Mouse (Mus musculus): ENCODE data around the gene Cwc27.

Gene Cwc27

DNA sequence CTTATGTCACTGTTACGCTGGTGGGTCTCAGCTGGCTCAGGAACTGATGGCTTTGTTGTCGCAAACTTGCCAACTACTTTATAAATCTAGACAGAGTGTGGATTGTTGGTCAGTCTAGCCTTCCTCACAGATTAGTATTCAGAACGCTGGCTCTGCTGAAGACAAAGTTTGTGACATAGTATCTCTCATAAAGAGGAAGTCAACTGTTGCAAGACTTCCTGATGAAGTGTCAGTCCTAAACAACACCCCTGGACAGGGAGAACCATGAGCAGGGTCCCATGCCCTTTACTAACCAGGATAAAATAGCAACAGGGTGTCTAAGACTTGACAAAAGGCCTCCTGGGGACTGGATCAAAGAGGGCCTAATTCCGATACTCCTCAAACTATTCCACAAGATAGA is 205.6 kb downstream of the Cwc27 start:
- DNase-seq (ENCODE audit: low spot score): no peak

DNA sequence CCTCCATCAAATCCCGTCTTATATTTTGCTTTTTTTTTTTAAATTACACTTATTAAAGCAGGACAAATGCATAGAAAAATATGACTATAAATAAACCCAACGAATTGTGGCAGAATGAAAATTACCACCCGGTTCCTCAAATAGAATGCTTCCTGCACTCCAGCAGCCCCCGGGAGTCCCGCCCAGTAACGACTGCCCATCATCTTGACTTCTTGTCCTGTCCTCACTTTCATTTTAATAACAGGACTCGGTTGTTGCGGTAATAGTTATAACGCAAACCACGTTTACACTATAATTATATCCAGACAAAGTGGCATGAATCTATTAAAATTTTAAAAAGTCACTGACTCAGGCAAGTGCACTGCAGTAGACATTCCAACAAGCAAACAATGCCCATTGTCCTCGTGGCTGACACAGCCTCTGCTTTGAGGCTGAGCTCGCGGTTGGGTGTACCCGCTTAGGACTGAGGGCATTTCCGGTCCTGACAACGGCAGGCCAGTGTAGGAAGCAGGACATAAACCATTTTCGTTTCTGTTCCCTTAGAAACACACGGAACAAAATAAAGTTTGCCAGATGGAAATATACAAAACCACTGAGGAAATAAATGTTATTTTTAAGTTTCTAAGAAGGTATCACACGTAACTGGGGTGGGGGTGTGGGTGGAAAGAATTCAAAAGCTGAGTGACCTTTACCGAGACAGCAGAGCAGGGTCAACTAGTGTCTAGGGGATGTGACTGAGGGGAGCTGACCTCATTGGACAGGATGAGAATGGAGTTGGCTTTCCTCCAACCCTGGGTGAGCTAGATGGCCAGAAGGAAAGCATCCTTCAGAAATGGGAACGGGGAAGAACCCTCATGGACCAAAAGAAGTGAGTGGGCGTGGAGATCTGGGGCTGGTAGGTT is 206.5 kb downstream of the Cwc27 start:
- no peak for DNase-seq (ENCODE audit: low spot score)

DNA sequence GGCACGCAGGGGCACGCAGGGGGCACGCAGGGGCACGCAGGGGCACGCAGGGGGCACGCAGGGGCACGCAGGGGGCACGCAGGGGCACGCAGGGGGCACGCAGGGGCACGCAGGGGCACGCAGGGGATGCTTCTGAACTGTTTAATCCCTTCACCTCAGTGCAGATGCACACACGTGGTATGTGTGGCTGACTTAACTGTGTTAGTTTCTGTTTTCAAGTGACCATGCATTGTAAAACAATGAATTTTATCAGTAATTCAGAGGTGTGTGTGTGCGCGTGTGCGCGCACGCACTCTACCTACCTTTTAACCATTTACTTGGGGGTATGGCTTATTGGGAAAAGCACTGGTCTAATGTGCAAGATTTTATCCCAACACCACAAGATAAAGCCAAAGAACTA is 208.4 kb downstream of the Cwc27 start:
- no peak for DNase-seq (ENCODE audit: low spot score)

DNA sequence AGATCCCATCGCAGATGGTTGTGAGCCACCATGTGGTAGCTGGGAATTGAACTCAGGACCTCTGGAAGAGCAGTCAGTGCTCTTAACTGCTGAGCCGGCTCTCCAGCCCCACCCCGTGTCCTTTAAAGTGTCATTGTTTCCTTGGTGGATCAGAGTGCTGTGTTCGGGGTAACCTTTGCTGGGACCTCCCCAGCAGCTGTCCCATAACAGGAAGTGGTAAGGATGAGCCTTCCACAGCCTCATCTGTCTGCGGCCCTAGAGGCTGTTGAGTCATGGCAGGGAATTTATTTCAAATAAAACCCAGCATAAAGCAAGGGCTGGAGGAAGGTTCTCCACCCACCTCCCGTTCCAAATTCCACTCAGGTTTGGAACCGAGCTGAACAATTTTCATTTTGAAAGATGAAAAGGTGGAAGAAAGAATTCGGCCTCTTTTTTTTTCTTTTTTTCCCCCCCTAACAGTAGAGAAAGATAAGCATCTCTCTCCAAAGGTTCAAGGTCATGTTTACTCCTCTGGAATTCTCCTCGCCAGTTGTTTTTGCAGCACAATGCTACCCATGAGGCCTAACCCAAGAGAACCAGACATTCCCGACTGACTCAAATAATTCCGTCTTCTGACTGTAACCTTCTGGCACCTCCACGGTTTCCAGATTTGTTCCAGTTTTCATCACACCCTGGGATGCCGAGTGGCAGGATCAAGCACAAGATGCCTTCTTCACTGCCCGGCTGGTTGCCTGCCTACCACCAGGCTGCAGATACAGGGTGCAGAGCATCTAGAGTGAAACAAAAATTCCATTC is 210.0 kb downstream of the Cwc27 start:
- DNase-seq (ENCODE audit: low spot score): no peak

DNA sequence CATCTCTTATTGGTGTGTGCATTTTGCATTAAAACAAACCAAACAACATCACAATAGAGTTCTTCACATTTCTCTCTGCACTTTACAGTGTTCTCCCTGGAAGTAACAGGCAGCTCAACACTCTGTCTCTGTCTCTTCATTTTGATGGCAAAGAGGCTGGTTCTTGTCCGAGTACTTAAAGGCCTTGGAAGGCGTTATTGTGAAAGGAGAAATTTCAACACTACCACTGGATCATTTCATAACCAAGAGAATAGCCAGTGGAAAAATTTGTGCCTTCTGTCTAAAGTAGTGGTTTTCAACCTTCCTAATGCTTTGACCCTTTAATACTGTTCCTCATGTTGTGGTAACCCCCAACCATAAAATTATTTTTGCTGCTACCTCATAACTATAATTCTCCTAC is 211.8 kb downstream of the Cwc27 start:
- no peak for DNase-seq (ENCODE audit: low spot score)

DNA sequence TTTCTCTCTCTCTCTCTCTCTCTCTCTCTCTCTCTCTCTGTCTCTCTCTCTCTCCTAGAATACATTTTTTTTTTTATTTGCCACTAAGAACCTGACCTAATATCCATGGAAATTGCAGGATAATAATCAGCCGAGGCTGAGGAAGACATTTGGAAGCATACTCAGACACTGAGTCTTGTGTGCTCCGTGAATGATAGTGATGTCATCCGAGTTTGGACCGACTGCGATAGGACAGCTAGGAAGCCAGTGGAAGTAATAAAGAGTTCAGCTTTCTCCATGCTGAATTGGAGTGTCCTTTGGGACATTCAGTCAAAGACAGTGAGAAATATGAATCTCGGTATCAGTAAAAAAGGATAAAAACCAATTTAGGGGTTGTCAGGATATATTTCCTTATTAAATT is 214.7 kb downstream of the Cwc27 start:
- DNase-seq (ENCODE audit: low spot score): no peak

DNA sequence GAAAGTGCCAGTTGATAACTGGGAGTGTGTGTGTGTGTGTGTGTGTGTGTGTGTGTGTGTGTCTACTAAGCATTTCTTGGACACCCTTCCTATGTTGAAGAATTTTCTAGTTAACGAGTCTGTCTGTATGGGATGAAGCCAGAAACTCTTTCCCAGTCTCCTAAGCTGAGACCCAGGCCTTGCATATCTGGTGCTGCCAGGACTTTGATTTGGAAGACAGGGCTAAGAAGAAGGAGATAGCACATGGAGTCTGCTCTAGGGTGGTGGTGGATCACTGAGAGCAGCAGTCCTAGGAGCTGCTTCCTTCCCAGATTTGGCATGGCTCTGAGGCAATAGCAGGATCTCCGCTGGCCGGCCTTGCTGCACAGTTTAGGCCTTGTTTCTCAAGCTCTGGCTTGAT is 215.2 kb downstream of the Cwc27 start:
- no peak for DNase-seq (ENCODE audit: low spot score)

DNA sequence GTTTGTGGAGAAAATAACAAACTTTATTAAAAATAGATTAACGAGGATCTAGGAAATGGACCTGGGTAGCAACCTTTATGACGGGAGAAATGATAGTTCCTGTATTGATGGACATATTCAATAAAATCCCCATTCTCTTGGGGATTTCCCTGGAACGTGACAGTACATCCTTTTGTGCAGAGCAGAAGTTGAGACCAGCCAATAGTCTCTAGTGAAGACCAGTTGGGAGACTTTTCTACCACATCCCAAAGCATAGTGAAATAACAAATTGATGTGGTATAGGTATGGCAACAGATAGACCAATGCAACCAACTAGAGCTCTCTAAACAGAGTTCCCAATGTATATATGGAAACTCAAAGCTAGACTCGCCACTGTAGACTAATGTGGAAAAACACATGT is 220.7 kb downstream of the Cwc27 start:
- DNase-seq (ENCODE audit: low spot score): no peak

DNA sequence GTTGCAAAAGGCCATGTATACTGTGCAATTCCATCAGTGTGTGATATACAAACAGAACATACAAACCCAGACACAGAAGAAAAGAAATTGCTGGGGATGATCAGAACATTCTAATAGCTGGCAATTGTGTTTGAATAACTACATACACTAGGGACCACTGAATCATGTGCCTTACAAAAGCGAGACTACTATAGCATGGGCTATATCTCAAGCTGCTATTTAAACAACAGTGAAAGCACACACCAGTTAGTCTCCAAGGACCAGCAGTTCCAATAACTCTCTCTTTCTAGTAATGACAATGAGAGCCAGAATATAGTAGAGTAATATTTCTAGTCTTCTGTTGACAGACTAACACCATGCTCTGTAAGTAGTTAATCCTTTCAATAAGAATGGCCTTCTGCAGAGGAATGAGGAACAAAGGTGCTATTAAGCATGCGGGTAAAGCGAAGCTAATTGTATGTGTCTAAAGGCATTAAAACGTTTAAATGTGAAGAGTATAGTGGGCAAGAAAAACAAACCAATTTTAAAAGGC is 222.1 kb downstream of the Cwc27 start:
- no peak for DNase-seq (ENCODE audit: low spot score)

DNA sequence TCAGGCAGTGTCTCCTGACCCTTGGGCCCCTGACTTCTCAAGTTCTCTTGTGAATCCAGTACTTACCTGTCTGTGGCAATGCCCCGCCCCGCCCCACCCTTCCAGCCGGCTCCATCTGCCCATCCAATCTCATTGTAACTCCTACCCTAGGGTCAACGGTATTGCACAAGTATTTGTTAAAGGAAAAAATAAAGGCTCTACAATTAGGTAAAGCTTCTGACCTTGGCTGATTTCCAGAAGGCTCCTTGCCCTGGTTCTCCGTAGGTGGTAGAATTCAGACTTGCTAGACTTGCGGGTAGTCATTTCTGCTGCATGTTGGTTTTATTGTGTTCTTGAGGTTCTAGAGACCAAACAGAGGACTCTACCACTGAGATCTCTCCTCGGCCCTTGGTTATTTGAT is 226.0 kb downstream of the Cwc27 start:
- DNase-seq (ENCODE audit: low spot score): no peak

DNA sequence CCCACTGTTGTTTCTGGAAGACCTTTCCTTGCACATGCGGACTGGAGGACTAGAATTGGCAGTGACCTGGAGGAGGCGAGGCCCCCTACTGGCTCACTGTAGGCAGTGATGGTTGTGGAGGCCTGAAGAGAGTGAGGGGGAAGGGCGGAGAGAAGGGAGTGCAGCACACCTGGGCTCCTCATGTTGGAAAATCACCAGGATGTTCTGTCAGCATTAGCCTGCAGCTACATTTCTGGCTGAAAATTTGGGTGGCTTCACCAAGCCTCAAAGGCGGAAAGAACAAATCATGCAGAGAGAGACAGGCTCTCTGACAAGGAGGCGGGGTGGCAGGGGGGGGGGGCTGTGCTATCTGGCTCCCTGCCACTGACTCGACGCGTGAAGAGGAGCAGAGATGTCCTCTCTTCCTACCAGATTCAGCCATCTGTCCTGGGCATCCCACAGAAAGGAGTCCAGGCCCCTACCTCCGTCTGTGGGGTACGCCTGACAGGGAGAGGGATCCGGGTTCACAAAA is 226.8 kb downstream of the Cwc27 start:
- DNase-seq (ENCODE audit: low spot score): no peak

DNA sequence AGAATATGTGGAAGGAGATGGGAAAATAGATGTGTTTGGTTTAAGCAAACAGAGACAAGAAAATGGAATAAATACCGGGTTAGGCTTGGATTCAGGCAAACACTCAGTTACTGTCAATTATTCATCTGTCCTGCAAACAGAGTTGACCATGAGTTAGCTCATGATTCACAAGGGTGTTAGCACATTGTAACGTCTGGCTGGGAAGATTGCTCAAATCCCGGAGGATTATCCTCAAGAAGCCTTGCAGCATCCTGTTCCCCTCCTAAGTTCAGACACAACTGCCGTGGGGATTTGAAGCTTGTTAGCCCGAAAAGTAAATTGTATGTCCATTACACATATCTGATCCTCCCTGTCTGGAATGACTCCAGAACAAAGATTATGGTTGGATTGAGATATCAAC is 228.6 kb downstream of the Cwc27 start:
- DNase-seq (ENCODE audit: low spot score): no peak
